Mouse (Mus musculus) adipose tissue, adult 10 weeks (tissue): ENCODE results near the gene Capn10. TPM values are rescaled to one million over a fixed set of nuclear protein-coding genes. Genes with fewer than 3 reads are reported as not detected.

Experiments
- polyA plus RNA-seq: library from polyadenylated mRNA; stranded (reverse); fragments of 350-450 nt; fragmentation: Illumina TruSeq; extraction: RNeasy Lipid Tissue Mini Kit (QIAGEN cat#74804); gene quantifications from one replicate; pipeline ENCODE4 v1.2.3, GENCODE M21; 2014; ENCODE audit warnings: low read depth, low replicate concordance

Gene Capn10
- 40.5 TPM for polyA plus RNA-seq

GRCm38 (mm10) chr1:92934182-92934827 is at the start of gene Capn10:
Capn10 (plus strand) TSS chr1:92934376.

GRCm38 (mm10) chr1:92902786-92903185 is 31.4 kb upstream of the Capn10 start, which contains the start of gene Ankmy1:
Ankmy1 (minus strand) TSS chr1:92902906.

DNA sequence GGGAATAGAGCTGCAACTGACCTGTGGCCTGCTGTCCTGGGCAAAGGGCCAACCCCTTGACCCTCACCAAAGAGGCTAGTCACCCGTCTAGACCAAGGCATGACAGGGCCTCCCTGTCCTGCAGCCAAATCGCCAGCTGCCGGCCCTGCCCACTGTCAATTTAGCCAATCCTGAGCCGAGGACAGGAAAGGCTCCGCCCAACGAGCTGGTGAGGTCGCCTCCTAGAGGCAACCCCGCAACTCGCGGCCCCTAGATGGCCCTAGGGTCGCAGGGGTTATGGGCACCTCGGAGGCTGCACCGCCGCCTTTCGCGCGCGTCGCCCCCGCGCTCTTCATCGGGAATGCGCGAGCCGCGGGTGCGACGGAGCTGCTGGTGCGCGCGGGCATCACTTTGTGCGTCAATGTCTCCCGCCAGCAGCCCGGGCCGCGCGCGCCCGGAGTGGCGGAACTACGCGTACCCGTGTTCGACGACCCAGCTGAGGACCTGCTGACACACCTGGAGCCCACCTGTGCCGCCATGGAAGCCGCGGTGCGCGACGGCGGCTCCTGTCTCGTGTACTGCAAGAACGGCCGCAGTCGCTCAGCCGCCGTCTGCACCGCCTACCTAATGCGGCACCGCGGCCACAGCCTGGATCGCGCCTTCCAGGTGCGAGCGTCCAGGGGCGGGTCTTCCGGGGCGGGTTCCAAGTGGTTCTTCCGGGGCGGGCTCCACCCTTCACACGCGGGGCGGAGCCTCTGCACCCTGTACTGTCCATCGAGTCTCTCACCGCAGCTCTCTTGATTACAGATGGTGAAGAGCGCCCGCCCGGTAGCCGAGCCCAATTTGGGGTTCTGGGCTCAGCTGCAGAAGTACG is 27.2 kb upstream of the Capn10 start, which contains the start of gene Dusp28:
Gene Dusp28, plus strand, starts transcription at position 203 of the 853 bp plus-strand sequence.

GRCm38 (mm10) chr1:92910239-92910885 is 23.8 kb upstream of the Capn10 start, which contains the start of gene Rnpepl1:
Rnpepl1 (plus strand) TSS chr1:92910783.

DNA sequence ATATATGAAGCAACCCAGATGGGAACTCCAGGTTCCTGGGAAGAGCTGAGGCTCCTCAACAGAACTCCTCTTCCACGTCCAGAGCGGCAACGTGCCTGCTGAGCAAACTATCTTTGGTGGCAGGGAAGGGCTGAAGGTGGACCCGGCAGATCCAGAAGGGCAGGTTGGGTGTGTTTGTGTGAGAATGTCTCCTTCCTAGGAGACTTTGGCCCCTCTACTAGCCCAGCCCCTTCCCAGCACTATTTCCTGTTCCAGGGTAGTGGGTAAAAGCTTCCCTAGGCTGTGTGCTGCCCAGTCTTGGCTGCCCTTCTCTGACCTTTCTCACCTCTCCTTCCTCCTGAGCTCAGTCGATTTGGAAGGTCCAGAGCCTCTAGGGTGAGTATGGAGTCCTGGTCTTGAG is 16.4 kb downstream of the Capn10 start, which contains the start of gene Gpr35:
Gene Gpr35, plus strand, starts transcription at position 259 of the 400 bp plus-strand sequence.

Other genes starting within 250 kb of the Capn10 start
- 36.2 TPM for gene Gpc1, start 102.7 kb upstream of the Capn10 start, polyA plus RNA-seq
- 3.0 TPM for gene Ankmy1, start 31.5 kb upstream of the Capn10 start, polyA plus RNA-seq
- gene Dusp28, start 27.4 kb upstream of the Capn10 start, polyA plus RNA-seq: 38.3 TPM
- 72.2 TPM for gene Rnpepl1, start 23.6 kb upstream of the Capn10 start, polyA plus RNA-seq
- gene Gpr35, start 16.5 kb downstream of the Capn10 start, polyA plus RNA-seq: 1.6 TPM
- gene Aqp12, start 72.0 kb downstream of the Capn10 start, polyA plus RNA-seq: not detected
- gene Kif1a, start 167.6 kb downstream of the Capn10 start, polyA plus RNA-seq: 1.4 TPM
- not detected for gene Agxt, start 200.9 kb downstream of the Capn10 start, polyA plus RNA-seq
- gene 2310007B03Rik, start 226.6 kb downstream of the Capn10 start, polyA plus RNA-seq: 0.97 TPM
- 1.3 TPM for gene Crocc2, start 234.3 kb downstream of the Capn10 start, polyA plus RNA-seq